Mouse (Mus musculus) E14TG2a.4 (cell line): ENCODE measurements at regions not wholly inside any gene's neighbourhood (a gene's known extent, or its start where the extent isn't known, plus 50 kb on each side); places are given as distances from the start of the nearest gene placed in this dataset.
A peak's percentile ranks its signal among the peaks of the same experiment; 100 is the strongest.

ENCODE experiments used
- H3K27me3 ChIP-seq: 2 replicates; pipeline ENCODE4 v1.6.1; 2014; ENCODE audit warnings: low read length, control low read depth; ENCODE audit not compliant: insufficient read depth
- H3K36me3 ChIP-seq: 2 replicates; pipeline ENCODE4 v1.6.1; 2014; ENCODE audit warnings: low read length, control low read depth; ENCODE audit not compliant: insufficient read depth
- H3K4me1 ChIP-seq: replicated peaks from 2 replicates; pipeline ENCODE4 v1.6.1; 2014; ENCODE audit warnings: low read depth, low read length, control low read depth
- H3K4me3 ChIP-seq: replicated peaks from 2 replicates; pipeline ENCODE4 v1.5.1; 2014; ENCODE audit warnings: mild to moderate bottlenecking, low read length
- H3K9me3 ChIP-seq: 2 replicates; pipeline ENCODE4 v1.6.1; 2014; ENCODE audit warnings: low read length, control low read depth
- CTCF ChIP-seq: conservative IDR thresholded peaks from 2 replicates; pipeline ENCODE4 v1.5.1; 2014; ENCODE audit warnings: low read length
- NANOG ChIP-seq: IDR thresholded peaks from 2 replicates; pipeline ENCODE4 v1.6.1; 2014; ENCODE audit warnings: borderline replicate concordance, low read length, mixed read lengths
- POU5F1 ChIP-seq: IDR thresholded peaks from 2 replicates; pipeline ENCODE4 v1.6.1; 2014; ENCODE audit warnings: low read length, borderline replicate concordance

DNA sequence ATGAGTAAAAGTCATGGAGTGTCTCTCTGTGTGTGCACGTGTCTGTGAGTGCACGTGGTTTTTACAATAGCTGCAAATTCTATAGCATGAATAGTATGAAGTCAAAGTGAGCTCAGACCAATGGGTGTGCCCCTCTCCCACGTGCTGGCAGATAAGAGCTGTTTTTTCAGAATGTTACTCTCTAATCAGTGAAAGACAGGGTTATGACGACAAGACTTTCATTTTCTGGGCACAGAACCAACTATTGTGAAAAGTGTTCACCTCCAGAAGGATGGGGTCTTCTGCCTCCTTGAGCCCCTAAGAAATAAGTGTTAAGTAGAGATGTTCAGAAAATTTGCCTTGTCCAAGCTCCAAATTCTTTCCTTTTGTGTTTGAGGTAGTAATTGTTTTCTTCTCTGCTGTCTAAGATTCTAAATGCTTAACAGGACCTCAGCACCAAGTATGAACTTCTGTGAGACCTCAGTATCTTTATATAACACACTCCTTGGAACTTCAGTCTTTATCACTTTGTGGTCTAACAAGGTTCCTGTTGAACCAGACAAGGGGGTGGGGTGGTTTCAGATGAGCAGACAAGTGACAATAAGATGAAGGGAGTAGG, 182.8 kb upstream of the P2ry1 start:
- H3K27me3 ChIP-seq = no peaks in the 10 kb centered on the region
- no peak for TF ChIP-seq NANOG
- no peaks in the 10 kb centered on the region for H3K36me3 ChIP-seq
- H3K4me3 ChIP-seq = no peak overlapping the region
- H3K9me3 ChIP-seq = no peaks in the 10 kb centered on the region
- H3K4me1 ChIP-seq = no peaks in the 10 kb centered on the region

DNA sequence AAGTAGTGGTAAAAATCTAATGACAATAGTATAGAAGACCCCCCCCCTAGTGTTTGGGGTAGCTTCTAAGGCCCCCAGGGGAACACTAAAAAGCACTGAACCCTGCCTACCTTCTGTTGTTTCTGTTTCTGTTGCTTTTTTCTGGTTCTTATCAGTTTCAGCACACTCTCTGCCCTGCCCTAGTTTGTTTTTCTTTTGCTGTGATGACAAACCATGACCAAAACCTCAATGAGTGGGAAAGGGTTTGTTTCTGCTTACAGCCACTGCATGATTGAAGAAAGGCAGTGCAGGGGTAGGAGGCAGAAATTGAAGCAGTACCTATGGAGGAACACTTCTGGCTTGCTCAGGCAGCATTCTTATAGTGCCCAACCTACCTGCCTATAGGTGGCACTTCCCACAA, 181.1 kb upstream of the P2ry1 start:
- no peaks in the 10 kb centered on the region for H3K27me3 ChIP-seq
- TF ChIP-seq CTCF = no peak
- no peak for TF ChIP-seq POU5F1
- no peak for TF ChIP-seq NANOG
- H3K4me1 ChIP-seq = no peaks in the 10 kb centered on the region
- no peaks in the 10 kb centered on the region for H3K9me3 ChIP-seq
- no peak overlapping the region for H3K4me3 ChIP-seq
- H3K36me3 ChIP-seq = no peaks in the 10 kb centered on the region

DNA sequence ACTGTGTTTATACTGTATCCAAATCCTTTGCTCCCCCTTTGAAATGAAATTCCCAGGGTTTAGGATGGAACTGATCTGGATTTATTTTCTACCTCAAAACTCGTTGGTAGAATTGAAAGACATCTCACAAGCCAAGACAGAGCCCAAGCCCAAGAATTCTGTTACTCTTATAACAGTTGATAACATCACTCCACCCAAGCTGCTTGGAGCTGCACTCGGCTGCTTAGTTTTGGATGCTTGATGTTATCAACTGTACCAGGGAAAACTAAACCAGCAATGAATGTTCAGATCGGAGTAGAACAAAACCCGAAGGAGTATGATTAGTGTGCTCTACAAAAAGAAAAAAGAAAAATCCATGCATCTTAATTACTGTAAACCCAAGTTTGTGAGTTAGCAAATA, 175.8 kb upstream of the P2ry1 start:
- Histone ChIP-seq H3K4me1 (no peaks in the 10 kb centered on the region), H3K36me3 (no peaks in the 10 kb centered on the region), H3K27me3 (no peaks in the 10 kb centered on the region), H3K9me3 (no peaks in the 10 kb centered on the region), H3K4me3 (no peak overlapping the region)
- TF ChIP-seq CTCF = no peak
- no peak for TF ChIP-seq POU5F1
- TF ChIP-seq NANOG = no peak

DNA sequence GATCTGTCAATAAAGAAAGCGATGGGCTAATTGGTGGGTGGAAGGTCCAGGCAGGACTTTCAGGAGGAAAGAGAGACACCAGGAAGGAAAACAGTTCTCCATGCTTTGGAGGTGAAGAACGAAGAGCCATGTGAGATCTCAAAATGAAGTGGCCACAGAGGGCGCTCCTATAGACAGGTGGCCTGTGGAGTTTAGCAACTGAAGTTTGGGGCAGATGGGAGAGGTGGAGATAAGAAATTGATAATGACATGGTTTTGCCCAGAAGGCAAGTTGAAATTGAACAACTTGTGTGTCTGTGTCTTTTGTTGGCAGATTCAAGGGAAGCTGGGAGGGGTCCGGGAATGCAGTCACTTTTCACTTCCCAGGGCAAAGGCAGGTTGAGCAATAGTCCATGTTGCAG, 170.2 kb upstream of the P2ry1 start:
- no peaks in the 10 kb centered on the region for H3K36me3 ChIP-seq
- no peak; the same call in 1 of the 2 replicates for TF ChIP-seq CTCF
- TF ChIP-seq NANOG = no peak
- TF ChIP-seq POU5F1 = no peak

DNA sequence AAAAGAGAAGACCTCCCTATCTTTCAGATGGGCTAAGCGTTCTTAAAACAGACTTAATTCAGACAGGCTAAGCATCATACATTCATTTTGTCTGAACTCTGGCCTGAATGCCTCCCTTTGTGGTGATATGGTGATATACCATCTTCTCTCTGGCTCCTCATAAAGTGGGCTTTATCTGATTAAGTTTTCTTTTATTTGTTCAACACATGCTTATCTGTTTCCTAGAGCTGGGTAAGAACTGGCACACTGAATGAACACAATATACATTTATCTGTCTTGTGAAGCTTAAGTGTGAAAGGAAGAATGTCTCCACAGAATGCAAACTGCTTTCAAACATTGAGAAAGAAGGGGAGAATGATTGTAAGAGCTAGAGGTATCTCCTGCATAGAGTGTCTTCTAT, 160.7 kb upstream of the P2ry1 start:
- no peaks in the 10 kb centered on the region for H3K27me3 ChIP-seq
- no peak for TF ChIP-seq CTCF
- TF ChIP-seq NANOG = no peak
- TF ChIP-seq POU5F1 = no peak
- H3K9me3 ChIP-seq = no peaks in the 10 kb centered on the region

More for the DNA sequence above, 170.2 kb upstream of the P2ry1 start:
- Histone ChIP-seq H3K4me3 (no peak overlapping the region), H3K4me1 (no peaks in the 10 kb centered on the region), H3K9me3 (no peaks in the 10 kb centered on the region), H3K27me3 (no peaks in the 10 kb centered on the region)

DNA sequence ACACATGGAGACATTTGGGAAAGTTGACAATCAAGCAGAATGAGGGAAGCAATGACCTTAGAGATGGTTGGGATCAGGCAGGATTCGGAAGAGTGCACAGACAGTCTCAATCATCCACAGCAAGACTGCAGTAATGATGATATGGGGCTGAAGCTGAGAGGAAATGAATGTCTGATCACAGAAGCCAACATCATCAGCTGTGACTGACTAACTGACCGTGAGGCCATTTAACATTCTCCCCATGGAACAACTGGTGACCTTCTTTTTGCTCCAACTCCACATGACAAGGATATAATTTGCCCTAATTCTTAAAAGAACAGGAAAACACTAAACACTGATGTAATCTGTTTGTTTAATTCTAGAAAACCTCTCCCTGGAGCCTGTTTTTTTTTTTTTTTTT, 157.3 kb upstream of the P2ry1 start:
- Histone ChIP-seq H3K36me3 (no peaks in the 10 kb centered on the region), H3K4me1 (no peaks in the 10 kb centered on the region), H3K9me3 (no peaks in the 10 kb centered on the region), H3K4me3 (no peak overlapping the region), H3K27me3 (no peaks in the 10 kb centered on the region)
- no peak for TF ChIP-seq POU5F1

More for the DNA sequence above, 160.7 kb upstream of the P2ry1 start:
- Histone ChIP-seq H3K4me3 (no peak overlapping the region), H3K36me3 (no peaks in the 10 kb centered on the region), H3K4me1 (no peaks in the 10 kb centered on the region)

DNA sequence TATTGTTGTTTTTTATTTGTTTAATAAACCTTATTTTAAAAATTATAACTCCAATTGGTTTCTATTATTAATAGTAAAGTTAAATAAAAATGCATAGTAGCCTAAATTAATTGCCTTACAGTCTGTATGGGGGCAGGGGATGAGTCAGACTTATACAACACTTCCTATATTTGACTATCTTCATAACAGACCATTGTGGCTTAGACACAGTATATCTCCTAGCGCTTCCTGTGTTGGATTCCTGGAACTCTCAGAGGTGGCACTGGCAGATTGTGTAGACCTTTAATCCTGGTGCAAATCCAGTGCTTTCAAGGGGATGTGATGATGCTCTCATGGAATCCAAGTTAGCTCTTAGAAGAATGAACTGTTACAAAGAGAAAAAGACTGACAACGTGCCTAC, 154.2 kb upstream of the P2ry1 start:
- no peaks in the 10 kb centered on the region for H3K27me3 ChIP-seq
- H3K9me3 ChIP-seq = no peaks in the 10 kb centered on the region
- no peak overlapping the region for H3K4me3 ChIP-seq
- TF ChIP-seq NANOG = no peak
- no peak for TF ChIP-seq CTCF
- no peak for TF ChIP-seq POU5F1
- H3K36me3 ChIP-seq = no peaks in the 10 kb centered on the region
- no peaks in the 10 kb centered on the region for H3K4me1 ChIP-seq

DNA sequence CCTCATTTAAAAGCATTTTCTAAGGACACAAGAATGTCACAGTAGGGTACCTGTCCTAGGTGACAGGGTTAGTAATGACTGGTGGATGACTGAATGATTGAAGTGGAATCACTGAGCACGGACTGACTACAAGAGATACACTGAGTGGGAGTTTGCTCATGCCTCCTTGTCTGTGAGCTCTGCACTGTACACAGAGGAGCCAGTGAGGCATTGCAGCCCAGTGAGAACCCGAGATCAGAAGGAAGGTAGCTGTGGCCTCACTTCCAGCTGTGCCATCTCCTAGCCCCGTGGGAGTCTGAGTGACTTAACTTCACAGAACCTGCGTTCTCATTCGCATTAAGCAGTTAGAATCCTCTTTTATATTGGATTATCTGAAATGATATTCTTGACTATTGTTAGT, 148.8 kb upstream of the P2ry1 start:
- Histone ChIP-seq H3K4me1 (peaks cover 29% of the 10 kb centered on the region), H3K36me3 (no peaks in the 10 kb centered on the region), H3K27me3 (no peaks in the 10 kb centered on the region), H3K4me3 (no peak overlapping the region), H3K9me3 (no peaks in the 10 kb centered on the region)
- no peak for TF ChIP-seq CTCF
- TF ChIP-seq POU5F1 = no peak
- TF ChIP-seq NANOG = no peak

DNA sequence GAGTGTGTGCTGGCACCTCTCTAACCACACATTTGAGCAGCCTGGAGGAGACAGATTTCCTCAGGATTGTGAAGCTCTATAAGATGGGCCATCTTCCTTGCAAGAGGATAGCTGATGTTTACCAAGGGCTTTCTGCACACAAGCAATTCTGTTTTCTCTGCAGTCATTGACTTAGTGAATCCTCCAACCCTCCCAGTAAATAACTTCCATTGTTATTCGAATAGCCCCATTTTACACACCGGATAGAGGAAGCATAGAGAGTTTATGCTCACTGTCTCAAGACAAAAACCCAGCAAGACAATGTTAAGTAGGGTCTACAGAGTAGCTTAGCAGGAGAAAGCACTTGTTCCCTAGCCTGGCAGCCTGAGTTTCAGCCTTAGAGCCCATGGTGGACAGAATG, 146.9 kb upstream of the P2ry1 start:
- TF ChIP-seq CTCF (no peak), NANOG (peak; percentile 94), POU5F1 (peak; percentile 56; the same call in 1 of the 2 replicates)
- Histone ChIP-seq H3K4me1 (peaks cover 29% of the 10 kb centered on the region), H3K27me3 (no peaks in the 10 kb centered on the region), H3K9me3 (no peaks in the 10 kb centered on the region), H3K4me3 (no peak overlapping the region), H3K36me3 (no peaks in the 10 kb centered on the region)
